Mouse (Mus musculus): ENCODE data around the gene Zkscan8.
"Not testable (repeated sequence)": the region's sequence is repeated elsewhere in the genome, so short reads cannot be mapped to it uniquely, and the experiment has no call there.

The Zkscan8 gene

GRCm38 (mm10) chr13:21530781-21531201 is at the start of gene Zkscan8:
TSS of gene Zkscan8 (minus strand) at chr13:21531120.
- peak; percentile 87 for DNase-seq (ENCODE audit: low spot score)

- no peak for DNase-seq (ENCODE audit: low spot score)
Measured at GRCm38 (mm10) chr13:21559793-21560192, 28.9 kb upstream of the Zkscan8 start, which contains the start of gene Olfr1535. TSS of gene Olfr1535 (minus strand) at chr13:21559893.

DNA sequence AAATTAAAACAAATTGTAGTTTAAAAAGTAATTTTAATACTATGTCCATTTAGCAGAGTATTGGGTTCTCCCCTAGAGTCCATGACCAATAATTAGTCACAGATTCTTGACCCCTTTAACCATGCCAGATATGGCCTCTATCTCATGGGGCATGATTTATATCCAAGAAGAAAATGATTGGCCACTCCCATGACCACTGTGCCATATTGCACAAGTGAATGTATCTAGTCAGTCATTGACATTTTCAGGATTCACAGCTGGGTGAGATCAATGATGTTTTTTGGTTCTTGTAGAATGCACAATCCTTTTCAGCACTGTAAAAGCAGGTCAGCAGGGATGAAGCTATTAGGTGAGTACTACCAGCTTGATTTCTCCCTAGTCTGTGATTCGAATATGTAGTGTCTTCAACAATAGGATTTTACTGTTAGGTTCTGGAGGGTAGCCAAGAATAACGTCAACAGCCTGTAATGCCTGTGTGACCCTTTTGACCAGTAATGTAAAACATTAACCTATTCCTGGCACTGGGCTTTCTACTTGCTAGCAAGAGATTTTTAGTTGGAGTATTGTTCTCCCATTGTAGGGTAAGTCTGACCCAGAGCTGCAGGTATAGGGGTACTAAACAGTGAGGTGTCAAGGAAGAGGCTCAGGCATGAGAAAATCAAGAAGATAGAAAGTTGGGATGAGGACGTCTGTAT is 19.6 kb upstream of the Zkscan8 start:
- DNase-seq (ENCODE audit: low spot score), result no peak

GRCm38 (mm10) chr13:21549487-21549886 is 18.6 kb upstream of the Zkscan8 start:
- DNase-seq (ENCODE audit: low spot score), result no peak

DNA sequence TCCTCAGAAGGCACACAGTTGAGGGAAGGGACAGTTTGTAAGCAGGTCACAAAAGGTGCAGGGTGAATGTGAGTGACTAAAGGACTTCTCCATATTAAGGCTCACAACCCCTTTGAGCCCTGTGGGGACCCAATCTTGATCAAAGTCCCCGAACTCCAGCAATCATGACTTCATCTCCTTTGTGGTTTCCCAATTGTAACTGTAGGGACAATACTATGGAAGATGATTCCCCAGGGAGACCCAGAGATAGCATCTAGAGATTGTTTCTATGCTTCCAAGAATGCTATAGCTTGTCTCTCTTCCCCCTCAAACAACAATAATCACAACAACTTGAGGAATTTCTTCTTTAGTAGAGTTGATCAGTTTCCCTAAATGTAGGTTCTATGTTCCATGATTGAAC is 11.8 kb upstream of the Zkscan8 start, which contains the start of gene Olfr1366:
Olfr1366 (minus strand) TSS at position 101 of the 400 bp plus-strand sequence.
- DNase-seq (ENCODE audit: low spot score), result no peak

- peak; percentile 10 for DNase-seq (ENCODE audit: low spot score)
Measured at GRCm38 (mm10) chr13:21530136-21530535, 784 bp downstream of the Zkscan8 start.

GRCm38 (mm10) chr13:21506221-21506649 is 24.7 kb downstream of the Zkscan8 start:
- DNase-seq (ENCODE audit: low spot score), result peak; percentile 89

DNA sequence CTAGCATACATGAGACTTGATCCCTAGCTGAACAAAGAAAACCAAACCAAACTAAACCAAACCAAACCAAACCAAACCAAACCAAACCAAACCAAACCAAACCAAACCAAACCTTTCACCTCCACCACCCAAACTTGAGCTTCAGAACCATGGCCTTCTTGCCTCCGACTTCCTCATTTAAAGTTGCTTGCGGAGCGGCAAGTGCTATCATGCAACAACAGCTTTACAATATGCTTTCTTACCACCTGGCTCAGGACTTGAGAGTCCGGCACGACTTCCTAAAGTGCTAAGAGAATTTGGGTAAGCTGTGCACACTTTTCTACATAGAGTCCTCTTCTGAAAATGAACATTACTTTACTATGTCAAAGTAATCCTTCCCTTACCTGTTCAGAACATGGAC is 28.6 kb downstream of the Zkscan8 start:
- DNase-seq (ENCODE audit: low spot score), result no peak

GRCm38 (mm10) chr13:21501182-21501581 is 29.7 kb downstream of the Zkscan8 start, which contains the start of gene Gm11273:
TSS of gene Gm11273 (minus strand) at chr13:21501418.
- DNase-seq (ENCODE audit: low spot score), result not testable (repeated sequence)

GRCm38 (mm10) chr13:21495080-21495479 is 35.8 kb downstream of the Zkscan8 start, which contains the start of gene AK157302:
TSS of gene AK157302 (plus strand) at chr13:21495223.
- DNase-seq (ENCODE audit: low spot score), result no peak

- peak; percentile 75 for DNase-seq (ENCODE audit: low spot score)
Measured at GRCm38 (mm10) chr13:21492847-21493246, 38.1 kb downstream of the Zkscan8 start.

- no peak for DNase-seq (ENCODE audit: low spot score)
Measured at GRCm38 (mm10) chr13:21486881-21487280, 44.0 kb downstream of the Zkscan8 start.

DNA sequence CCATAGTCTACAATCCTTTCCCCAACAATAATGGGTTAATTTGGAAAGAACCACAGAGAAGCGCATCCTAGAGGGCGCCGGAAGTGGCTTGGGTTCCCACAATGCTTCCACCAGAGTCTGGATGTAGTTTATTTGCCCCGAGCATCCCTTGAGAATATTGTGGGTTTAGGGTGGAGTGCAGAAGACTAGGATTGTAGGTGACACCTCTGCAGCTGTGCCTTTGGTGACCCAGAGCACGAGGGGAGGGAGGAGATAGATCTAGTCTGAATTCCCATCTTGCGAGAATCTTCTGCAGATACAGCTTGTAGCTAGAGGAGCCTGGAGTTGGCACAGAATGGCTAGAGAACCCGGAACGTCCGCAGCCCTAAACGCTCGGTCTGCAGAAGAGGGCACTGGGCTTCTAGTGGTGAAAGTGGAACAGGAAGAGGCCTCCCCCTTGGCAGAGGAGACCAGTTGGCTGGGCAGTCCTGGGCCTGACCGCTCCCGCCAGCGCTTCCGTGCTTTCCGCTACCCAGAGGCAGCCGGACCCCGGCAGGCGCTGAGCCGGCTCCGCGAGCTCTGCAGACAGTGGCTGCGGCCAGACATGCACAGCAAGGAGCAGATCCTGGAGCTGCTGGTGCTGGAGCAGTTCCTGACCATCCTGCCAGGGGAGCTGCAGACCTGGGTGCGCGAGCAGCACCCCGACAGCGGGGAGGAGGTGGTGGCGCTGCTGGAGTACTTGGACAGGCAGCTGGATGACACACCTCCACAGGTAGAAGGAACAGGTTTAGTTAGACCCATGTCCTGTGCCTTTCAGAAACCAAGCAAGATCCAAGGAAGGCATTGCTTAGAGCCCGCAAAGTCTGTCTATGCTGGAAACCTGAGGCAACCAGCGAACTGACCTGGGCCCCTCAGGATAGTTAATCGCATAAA is 51.9 kb downstream of the Zkscan8 start, which contains the start of the genes Zkscan4 and Gm10065:
Zkscan4 (plus strand) TSS at position 149 of the 912 bp plus-strand sequence.
Gm10065 (minus strand) TSS at position 683 of the 912 bp plus-strand sequence.
- DNase-seq (ENCODE audit: low spot score), result peak; percentile 52

DNA sequence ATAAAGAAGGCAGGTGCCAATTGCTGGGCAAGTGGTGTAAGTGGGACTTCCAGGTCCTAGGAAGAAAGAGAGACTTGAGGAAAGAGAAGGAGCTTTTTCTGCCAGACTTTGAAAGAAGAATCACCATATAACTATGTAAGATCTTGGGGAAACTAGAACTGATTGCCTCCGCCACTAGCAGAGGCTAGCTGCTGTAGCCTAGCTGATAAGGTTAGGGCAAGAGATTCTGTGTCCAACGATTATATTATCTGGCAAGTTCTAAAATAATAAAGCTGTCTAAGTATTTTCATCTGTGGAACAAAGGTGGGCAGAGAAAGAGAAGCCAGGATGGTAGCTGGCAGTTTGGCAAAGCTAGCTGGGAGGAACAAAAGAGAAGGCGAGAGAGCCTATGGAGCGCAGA is 58.5 kb downstream of the Zkscan8 start:
- DNase-seq (ENCODE audit: low spot score), result no peak

GRCm38 (mm10) chr13:21469097-21469496 is 61.8 kb downstream of the Zkscan8 start:
- DNase-seq (ENCODE audit: low spot score), result no peak

DNA sequence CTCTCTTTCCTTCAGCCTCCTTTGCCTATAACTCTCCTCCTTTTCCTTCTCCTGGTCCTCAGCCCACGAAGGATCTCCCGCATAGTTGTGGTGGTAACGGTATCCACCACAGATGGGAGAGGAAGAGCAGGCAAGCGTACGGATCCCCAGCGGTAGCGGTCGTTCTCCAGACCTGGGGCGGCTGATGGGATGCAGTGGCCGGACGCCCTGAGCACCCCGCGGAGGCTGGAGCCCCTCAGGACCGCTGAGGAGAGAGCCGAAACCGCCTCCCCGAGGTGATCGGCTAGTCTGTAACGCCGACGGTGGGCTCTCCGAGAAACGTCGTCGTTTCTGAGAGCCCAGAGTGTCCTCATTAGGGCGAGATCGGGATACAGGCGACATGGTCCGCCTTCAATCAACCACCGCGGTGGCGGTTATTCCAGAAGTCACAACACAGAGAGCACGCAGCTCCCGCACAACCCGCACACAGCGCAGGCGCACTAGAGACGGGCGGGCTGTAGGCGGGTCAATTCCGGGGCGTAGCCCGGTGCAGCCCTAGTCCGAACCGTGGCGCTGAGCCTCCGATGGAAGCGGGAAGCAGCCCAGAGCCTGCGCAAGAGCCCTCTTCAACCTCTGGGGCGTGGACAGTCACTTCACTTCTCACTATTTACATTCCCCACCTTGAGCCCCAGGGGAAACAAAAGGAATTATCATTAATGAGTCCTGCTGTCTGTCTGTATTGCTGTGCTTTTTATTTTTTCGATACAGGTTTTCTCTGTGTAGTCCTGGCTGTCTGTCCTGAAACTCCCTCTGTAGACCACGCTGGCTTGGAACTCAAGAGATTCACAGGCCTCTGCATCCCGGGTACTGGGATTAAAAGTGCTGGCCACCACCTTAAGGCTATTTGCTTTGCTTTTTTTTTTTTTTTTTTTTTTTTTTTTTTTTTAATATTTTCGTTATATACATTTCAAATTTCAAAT is 62.6 kb downstream of the Zkscan8 start, which contains the start of gene Nkapl:
Nkapl (minus strand) TSS at position 449 of the 959 bp plus-strand sequence.
- no peak for DNase-seq (ENCODE audit: low spot score)

DNA sequence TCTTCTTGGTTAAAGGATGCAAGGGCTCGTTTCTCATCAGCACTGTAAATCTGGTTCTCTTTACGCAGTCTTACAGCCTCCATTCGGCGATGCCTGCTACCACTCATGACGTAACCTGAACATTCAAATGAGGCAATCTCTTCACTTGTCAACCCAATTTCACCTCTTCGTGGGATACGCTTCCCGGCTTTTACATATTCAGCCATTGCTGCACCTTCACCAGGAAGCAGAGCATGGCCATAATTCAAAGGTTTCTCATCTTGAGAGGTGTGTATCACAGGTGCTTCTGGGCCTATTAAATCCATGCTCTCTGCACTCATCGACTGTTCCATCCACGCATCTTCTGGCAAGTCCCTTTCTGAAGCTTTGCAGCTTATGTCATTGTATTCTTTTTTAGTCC is 63.6 kb downstream of the Zkscan8 start:
- DNase-seq (ENCODE audit: low spot score), result no peak

Measured in adipocyte (in vitro differentiated cells).